Mouse (Mus musculus) ES-E14 (cell line): Measurements from ENCODE around the gene Hist1h3e. TPM values are rescaled to one million over a fixed set of nuclear protein-coding genes. Genes with fewer than 3 reads are reported as not detected.

Experiments used
- DNase-seq: peaks from one replicate; pipeline ENCODE4 v3.0.0-alpha.2; 2013; ENCODE audit warnings: low read depth, low spot score
- H3K27ac ChIP-seq: 2 replicates; pipeline ENCODE4 v1.5.1; 2012; ENCODE audit warnings: low read depth, mild to moderate bottlenecking, low read length, moderate library complexity, mixed read lengths; ENCODE audit not compliant: poor library complexity, insufficient read depth, severe bottlenecking
- H3K36me3 ChIP-seq: 2 replicates; pipeline ENCODE4 v1.6.1; 2012; ENCODE audit warnings: mild to moderate bottlenecking, low read length, moderate library complexity, mixed read lengths; ENCODE audit not compliant: control insufficient read depth, poor library complexity, insufficient read depth, severe bottlenecking
- H3K4me1 ChIP-seq, 2 experiments: fragments of 150-350 bp in 1 of 2; sonication (generic) in 1 of 2; 2 replicates each; pipeline ENCODE4 v1.6.1; 2012; ENCODE audit warnings: low read length in 2 of 2, mild to moderate bottlenecking in 1 of 2, mixed read lengths in 1 of 2; ENCODE audit not compliant: control insufficient read depth in 2 of 2, insufficient read depth in 2 of 2, poor library complexity in 1 of 2
- H3K4me3 ChIP-seq, 2 experiments: fragments of 150-350 bp in 1 of 2; sonication (generic) in 1 of 2; 2 replicates each; pipeline ENCODE4 v1.5.1; 2012; ENCODE audit warnings: low read length in 2 of 2, low read depth in 1 of 2, mild to moderate bottlenecking in 1 of 2, mixed read lengths in 1 of 2; ENCODE audit not compliant: insufficient read depth in 1 of 2, poor library complexity in 1 of 2, severe bottlenecking in 1 of 2
- H3K9ac ChIP-seq: 2 replicates; pipeline ENCODE4 v1.6.1; 2012; ENCODE audit warnings: low read depth, mild to moderate bottlenecking, low read length, mixed read lengths; ENCODE audit not compliant: poor library complexity, insufficient read depth, severe bottlenecking
- H3K9me3 ChIP-seq: fragments of 150-350 bp; sonication (generic); 2 replicates; pipeline ENCODE4 v1.6.1; 2012; ENCODE audit warnings: low read depth, mild to moderate bottlenecking, low read length; ENCODE audit not compliant: control insufficient read depth, insufficient read depth
- CHD2 ChIP-seq: IDR thresholded peaks from 2 replicates; pipeline ENCODE4 v1.6.1; 2014; ENCODE audit warnings: mild to moderate bottlenecking, low read depth, low read length, inconsistent platforms
- HCFC1 ChIP-seq: IDR thresholded peaks from 2 replicates; pipeline ENCODE4 v1.6.1; 2012; ENCODE audit warnings: low read length, inconsistent platforms, borderline replicate concordance; ENCODE audit not compliant: insufficient read depth
- MAFK ChIP-seq: IDR thresholded peaks from 2 replicates; pipeline ENCODE4 v1.6.1; 2014; ENCODE audit warnings: mild to moderate bottlenecking, low read depth, low read length, inconsistent platforms; ENCODE audit not compliant: insufficient read depth
- ZC3H11A ChIP-seq: IDR thresholded peaks from 2 replicates; pipeline ENCODE4 v1.6.1; 2012; ENCODE audit warnings: low read depth, mild to moderate bottlenecking, inconsistent platforms, low read length, borderline replicate concordance
- ZNF384 ChIP-seq: IDR thresholded peaks from 2 replicates; pipeline ENCODE4 v1.6.1; 2012; ENCODE audit warnings: low read depth, low read length, inconsistent platforms
- in situ Hi-C, 2 experiments: fragments of 600-800 bp; cut with MboI; formaldehyde crosslinking; loops; one replicate each; pipeline ENCODE4 v1.15.1; 2025; ENCODE audit warnings: low sequenced_read_pairs in 2 of 2, inconsistent platforms in 1 of 2; ENCODE audit not compliant: unreplicated experiment in 2 of 2
- total RNA-seq: library from RNA; depleted of rRNA; stranded (reverse); fragments of 300-350 nt; gene quantifications from 2 replicates; pipeline ENCODE4 v1.2.3, GENCODE M21; 2012

Gene Hist1h3e
- total RNA-seq, 1 experiment = 864 TPM

DNA sequence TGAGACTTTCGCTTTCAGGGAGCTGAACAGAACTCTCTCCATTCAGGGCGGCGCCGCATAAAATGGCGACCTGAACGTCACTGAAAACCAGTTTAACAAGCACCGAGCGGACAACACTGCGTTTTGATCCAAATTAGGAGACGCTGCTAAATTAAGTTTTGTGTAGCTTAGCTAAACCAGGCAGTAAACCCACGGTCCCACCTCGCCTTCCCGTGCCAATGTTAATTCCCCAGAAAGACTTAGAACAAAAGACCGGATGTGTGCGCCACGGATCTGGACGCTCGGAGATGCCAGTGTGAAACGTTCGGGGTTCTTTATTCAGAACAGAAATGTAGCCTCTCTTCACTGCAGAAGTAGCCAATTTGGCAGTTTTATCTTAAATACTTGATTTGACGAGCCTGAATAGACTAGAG lies 22.9 kb upstream of the Hist1h3e start:
- H3K9me3 ChIP-seq = no peaks in the 10 kb centered on the region
- peak overlapping the region; percentile 95 for H3K27ac ChIP-seq
- no peaks in the 10 kb centered on the region for H3K36me3 ChIP-seq
- in situ Hi-C loops = no loop called here
- H3K4me3 ChIP-seq = peak overlapping the region; percentile 36 to 57
- H3K4me1 ChIP-seq = peaks cover 0 to 10% of the 10 kb centered on the region in 2 experiments; a peak in 2 of 4 replicates
- peak overlapping the region; percentile 82 for H3K9ac ChIP-seq
- TF ChIP-seq ZC3H11A = no peak
- no peak for TF ChIP-seq MAFK
- TF ChIP-seq ZNF384 = no peak
- no peak for TF ChIP-seq HCFC1
- TF ChIP-seq CHD2 = no peak
- no peak for DNase-seq

DNA sequence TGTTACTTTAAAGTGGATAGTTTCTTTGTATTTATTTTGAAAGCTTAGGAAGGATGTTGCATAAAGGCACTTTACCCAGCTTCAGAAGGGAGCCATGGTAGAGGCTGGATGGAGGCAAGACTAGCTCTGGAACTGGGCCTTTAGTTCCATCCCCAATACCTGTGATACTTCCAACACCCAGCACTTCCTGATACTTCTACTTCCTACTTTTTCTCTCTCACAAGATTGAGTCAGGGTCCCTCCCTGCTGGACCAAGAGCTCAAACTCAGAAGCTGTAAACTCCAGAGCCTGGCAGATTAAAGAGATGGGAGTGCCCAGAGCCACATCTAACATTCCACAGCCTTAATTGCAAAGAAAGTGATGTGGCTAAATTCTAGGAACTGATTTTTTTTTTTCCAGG lies 22.2 kb upstream of the Hist1h3e start:
- Histone ChIP-seq H3K9me3 (no peaks in the 10 kb centered on the region), H3K4me1 (peaks cover 0 to 10% of the 10 kb centered on the region in 2 experiments; a peak in 2 of 4 replicates), H3K36me3 (no peaks in the 10 kb centered on the region), H3K27ac (peak overlapping the region; percentile 95; the same call in 1 of the 2 replicates), H3K4me3 (peak overlapping the region in 1 of 2 experiments; percentile 36; a peak in 1 of 4 replicates), H3K9ac (no peak overlapping the region; the same call in 1 of the 2 replicates)
- no peak for TF ChIP-seq CHD2
- TF ChIP-seq MAFK = no peak
- TF ChIP-seq HCFC1 = no peak
- no peak for TF ChIP-seq ZC3H11A
- no peak for TF ChIP-seq ZNF384
- DNase-seq = no peak
- in situ Hi-C loops = no loop called here

DNA sequence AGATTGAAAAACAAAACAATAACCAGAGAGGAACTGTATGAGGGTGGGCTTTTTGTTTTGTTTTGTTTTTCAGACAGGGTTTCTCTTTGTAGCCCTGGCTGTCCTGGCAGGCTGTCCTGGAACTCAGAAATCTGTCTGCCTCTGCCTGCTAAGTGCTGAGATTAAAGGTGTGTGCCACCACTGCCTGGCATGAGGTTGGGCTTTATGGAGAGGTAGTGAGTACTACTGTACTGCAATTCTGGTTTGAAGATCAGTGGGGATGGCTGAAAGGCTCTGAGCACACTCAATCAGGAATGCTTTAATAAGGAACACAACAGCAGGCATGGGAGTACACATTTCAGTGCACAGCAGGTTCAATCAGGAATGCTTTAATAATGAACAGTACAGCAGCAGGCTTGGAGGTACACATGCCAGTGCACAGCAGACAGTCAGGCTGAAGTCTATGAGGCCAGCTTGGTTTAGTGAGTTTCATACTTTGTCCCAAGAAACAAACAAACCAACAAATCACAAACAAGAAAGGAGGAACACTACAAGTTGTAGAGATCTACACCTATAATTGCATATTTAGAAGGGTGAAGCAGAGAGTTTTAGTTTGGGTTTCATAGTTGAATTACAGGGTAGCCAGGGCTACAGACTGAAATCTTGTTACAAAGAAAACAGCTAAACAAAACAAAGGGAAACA lies 21.4 kb upstream of the Hist1h3e start:
- Histone ChIP-seq H3K4me1 (peaks cover 0 to 7% of the 10 kb centered on the region in 2 experiments; a peak in 2 of 4 replicates), H3K36me3 (no peaks in the 10 kb centered on the region), H3K4me3 (no peak overlapping the region), H3K9ac (no peak overlapping the region), H3K27ac (no peak overlapping the region; the same call in 1 of the 2 replicates), H3K9me3 (no peaks in the 10 kb centered on the region)
- DNase-seq = no peak
- in situ Hi-C loops = no loop called here
- no peak for TF ChIP-seq MAFK

DNA sequence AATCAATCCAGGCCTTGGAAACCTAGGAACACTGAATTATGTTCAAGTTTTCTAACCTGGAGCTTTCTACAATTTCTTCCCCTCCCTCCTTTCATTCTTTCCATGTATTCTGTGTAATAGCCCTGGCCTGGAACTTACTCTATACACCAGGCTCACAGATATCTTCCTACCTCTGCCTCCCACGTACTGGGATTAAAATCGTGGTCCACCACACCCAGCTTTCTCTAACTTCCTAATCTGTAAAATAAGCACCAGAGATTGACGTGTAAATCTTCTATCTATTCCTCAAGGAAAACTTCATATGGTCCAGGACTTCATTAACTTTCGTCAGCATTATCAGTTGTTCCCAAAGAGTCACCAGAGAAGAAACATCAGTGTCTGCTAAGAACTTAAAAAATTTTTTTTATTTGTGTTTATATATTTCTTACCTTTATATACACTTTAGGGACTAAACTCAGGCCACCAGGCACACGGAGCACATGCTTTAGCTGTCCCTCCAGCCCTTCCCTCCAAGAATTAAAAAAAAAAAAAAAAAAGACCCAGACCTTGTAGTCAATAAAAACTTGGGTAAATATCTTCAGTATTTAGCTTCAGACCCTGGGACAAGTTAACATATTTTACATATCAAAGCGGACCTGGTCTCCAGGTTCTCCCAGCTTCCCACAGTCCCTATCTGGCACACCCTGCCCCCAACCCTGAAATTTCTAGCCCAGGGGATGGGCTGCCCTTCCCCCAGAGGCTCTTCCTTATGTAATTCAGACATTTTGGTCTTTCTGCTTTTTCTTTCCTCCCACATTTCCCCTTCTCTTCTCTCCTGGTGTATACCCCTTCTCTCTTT lies 20.3 kb upstream of the Hist1h3e start:
- Histone ChIP-seq H3K4me1 (peaks cover 0 to 7% of the 10 kb centered on the region in 2 experiments; a peak in 2 of 4 replicates), H3K36me3 (no peaks in the 10 kb centered on the region), H3K9ac (peak overlapping the region; percentile 74; the same call in 1 of the 2 replicates), H3K4me3 (peak overlapping the region; percentile 43 to 76), H3K27ac (peak overlapping the region; percentile 86; the same call in 1 of the 2 replicates), H3K9me3 (no peaks in the 10 kb centered on the region)
- DNase-seq = no peak
- peak; percentile 59; the same call in 1 of the 2 replicates for TF ChIP-seq CHD2
- no peak for TF ChIP-seq MAFK
- no peak for TF ChIP-seq HCFC1
- peak; percentile 74 for TF ChIP-seq ZNF384
- no peak for TF ChIP-seq ZC3H11A
- in situ Hi-C loops = no loop called here
